Mouse (Mus musculus): Measurements from ENCODE around the gene Gm10722. TPM values are rescaled to one million over a fixed set of nuclear protein-coding genes. Genes with fewer than 3 reads are reported as not detected.
"Not testable (repeated sequence)": the region's sequence is repeated elsewhere in the genome, so short reads cannot be mapped to it uniquely, and the experiment has no call there.

Gene Gm10722
- not detected for total RNA-seq (2022)

DNA sequence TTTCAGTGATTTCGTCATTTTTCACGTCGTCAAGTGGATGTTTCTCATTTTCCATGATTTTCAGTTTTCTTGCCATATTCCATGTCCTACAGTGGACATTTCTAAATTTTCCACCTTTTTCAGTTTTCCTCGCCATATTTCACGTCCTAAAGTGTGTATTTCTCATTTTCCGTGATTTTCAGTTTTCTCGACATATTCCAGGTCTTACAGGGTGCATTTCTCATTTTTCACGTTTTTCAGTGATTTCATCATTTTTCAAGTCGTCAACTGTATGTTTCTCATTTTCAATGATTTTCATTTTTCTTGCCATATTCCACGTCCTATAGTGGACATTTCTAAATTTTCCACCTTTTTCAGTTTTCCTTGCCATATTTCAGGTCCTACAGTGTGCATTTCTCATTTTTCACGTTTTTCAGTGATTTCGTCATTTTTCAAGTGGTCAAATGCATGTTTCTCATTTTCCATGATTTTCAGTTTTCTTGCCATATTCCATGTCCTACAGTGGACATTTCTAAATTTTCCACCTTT, at the start of gene Gm10722:
Gene Gm10722 (plus strand): TSS at position 478 of the 528 bp plus-strand sequence.
- peak; percentile 30 for DNase-seq (ENCODE audit: low spot score)

DNA sequence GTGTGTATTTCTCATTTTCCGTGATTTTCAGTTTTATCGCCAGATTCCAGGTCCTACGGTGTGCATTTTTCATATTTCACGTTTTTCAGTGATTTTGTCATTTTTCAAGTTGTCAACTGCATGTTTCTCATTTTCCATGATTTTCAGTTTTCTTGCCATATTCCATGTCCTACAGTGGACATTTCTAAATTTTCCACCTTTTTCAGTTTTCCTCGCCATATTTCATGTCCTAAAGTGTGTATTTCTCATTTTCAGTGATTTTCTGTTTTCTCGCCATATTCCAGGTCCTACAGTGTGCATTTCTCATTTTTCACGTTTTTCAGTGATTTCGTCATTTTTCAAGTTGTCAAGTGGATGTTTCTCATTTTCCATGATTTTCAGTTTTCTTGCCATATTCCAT, 284 bp downstream of the Gm10722 start:
- peak; percentile 57 for DNase-seq (ENCODE audit: low spot score)

DNA sequence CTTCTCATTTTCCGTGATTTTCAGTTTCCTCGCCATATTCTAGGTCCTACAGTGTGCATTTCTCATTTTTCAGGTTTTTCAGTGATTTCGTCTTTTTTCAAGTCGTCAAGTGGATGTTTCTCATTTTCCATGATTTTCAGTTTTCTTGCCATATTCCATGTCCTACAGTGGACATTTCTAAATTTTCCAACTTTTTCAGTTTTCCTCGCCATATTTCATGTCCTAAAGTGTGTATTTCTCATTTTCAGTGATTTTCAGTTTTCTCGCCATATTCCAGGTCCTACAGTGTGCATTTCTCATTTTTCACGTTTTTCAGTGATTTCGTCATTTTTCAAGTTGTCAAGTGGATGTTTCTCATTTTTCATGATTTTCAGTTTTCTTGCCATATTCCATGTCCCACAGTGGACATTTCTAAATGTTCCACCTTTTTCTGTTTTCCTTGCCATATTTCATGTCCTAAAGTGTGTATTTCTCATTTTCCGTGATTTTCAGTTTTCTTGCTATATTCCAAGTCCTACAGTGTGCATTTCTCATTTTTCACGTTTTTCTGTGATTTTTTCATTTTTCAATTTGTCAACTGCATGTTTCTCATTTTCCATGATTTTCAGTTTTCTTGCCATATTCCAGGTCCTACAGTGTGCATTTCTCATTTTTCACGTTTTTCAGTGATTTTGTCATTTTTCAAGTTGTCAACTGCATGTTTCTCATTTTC, 1.4 kb downstream of the Gm10722 start:
- peak; percentile 100 for DNase-seq (ENCODE audit: low spot score)

DNA sequence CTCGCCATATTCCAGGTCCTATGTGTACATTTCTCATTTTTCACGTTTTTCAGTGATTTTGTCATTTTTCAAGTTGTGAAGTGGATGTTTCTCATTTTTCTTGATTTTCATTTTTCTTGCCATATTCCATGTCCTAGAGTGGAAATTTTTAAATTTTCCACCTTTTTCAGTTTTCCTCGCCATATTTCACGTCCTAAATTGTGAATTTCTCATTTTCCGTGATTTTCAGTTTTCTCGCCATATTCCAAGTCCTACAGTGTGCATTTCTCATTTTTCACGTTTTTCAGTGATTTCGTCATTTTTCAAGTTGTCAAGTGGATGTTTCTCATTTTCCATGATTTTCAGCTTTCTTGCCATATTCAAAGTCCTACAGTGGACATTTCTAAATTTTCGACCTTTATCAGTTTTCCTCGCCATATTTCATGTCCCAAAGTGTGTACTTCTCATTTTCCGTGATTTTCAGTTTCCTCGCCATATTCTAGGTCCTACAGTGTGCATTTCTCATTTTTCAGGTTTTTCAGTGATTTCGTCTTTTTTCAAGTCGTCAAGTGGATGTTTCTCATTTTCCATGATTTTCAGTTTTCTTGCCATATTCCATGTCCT, 2.2 kb downstream of the Gm10722 start, which contains the start of gene Gm11168:
Gene Gm11168 (plus strand): TSS at position 553 of the 603 bp plus-strand sequence.
- DNase-seq (ENCODE audit: low spot score): not testable (repeated sequence)

DNA sequence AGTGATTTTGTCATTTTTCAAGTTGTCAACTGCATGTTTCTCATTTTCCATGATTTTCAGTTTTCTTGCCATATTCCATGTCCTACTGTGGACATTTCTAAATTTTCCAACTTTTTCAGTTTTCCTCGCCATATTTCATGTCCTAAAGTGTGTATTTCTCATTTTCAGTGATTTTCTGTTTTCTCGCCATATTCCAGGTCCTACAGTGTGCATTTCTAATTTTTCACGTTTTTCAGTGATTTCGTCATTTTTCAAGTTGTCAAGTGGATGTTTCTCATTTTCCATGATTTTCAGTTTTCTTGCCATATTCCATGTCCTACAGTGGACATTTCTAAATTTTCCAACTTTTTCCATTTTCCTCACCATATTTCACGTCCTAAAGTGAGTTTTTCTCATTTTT, 5.5 kb downstream of the Gm10722 start:
- DNase-seq (ENCODE audit: low spot score): not testable (repeated sequence)

DNA sequence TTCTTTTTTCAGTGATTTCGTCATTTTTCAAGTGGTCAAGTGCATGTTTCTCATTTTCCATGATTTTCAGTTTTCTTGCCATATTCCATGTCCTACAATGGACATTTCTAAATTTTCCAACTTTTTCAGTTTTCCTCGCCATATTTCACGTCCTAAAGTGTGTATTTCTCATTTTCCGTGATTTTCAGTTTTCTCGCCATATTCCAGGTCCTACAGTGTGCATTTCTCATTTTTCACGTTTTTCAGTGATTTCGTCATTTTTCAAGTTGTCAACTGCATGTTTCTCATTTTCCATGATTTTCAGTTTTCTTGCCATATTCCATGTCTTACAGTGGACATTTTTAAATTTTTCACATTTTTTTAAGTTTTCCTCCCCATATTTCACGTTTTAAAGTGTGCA, 5.9 kb downstream of the Gm10722 start:
- peak; percentile 100 for DNase-seq (ENCODE audit: low spot score)

DNA sequence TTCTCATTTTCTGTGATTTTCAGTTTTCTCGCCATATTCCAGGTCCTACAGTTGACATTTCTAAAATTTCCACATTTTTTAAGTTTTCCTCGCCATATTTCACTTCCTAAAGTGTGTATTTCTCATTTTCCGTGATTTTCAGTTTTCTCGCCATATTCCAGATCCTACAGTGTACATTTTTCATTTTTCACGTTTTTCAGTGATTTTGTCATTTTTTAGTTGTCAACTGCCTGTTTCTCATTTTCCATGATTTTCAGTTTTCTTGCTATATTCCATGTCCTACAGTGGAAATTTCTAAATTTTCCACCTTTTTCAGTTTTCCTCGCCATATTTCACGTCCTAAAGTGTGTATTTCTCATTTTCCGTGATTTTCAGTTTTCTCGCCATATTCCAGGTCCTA, 6.5 kb downstream of the Gm10722 start:
- DNase-seq (ENCODE audit: low spot score): not testable (repeated sequence)

DNA sequence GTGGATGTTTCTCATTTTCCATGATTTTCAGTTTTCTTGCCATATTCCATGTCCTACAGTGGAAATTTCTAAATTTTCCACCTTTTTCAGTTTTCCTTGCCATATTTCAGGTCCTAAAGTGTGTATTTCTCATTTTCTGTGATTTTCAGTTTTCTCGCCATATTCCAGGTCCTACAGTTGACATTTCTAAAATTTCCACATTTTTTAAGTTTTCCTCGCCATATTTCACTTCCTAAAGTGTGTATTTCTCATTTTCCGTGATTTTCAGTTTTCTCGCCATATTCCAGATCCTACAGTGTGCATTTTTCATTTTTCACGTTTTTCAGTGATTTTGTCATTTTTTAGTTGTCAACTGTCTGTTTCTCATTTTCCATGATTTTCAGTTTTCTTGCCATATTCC, 8.6 kb downstream of the Gm10722 start:
- DNase-seq (ENCODE audit: low spot score): not testable (repeated sequence)

DNA sequence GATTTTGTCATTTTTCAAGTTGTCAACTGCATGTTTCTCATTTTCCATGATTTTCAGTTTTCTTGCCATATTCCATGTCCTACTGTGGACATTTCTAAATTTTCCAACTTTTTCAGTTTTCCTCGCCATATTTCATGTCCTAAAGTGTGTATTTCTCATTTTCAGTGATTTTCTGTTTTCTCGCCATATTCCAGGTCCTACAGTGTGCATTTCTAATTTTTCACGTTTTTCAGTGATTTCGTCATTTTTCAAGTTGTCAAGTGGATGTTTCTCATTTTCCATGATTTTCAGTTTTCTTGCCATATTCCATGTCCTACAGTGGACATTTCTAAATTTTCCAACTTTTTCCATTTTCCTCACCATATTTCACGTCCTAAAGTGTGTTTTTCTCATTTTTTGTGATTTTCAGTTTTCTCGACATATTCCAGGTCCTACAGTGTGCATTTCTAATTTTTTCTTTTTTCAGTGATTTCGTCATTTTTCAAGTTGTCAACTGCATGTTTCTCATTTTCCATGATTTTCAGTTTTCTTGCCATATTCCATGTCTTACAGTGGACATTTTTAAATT, 11.4 kb downstream of the Gm10722 start:
- not testable (repeated sequence) for DNase-seq (ENCODE audit: low spot score)

DNA sequence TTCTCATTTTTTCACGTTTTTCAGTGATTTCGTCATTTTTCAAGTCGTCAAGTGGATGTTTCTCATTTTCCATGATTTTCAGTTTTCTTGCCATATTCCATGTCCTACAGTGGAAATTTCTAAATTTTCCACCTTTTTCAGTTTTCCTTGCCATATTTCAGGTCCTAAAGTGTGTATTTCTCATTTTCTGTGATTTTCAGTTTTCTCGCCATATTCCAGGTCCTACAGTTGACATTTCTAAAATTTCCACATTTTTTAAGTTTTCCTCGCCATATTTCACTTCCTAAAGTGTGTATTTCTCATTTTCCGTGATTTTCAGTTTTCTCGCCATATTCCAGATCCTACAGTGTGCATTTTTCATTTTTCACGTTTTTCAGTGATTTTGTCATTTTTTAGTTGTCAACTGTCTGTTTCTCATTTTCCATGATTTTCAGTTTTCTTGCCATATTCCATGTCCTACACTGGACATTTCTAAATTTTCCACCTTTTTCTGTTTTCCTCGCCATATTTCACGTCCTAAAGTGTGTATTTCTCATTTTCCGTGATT, 12.1 kb downstream of the Gm10722 start, which contains the start of gene Gm10721:
Gene Gm10721 (plus strand): TSS at position 408 of the 547 bp plus-strand sequence.
- not testable (repeated sequence) for DNase-seq (ENCODE audit: low spot score)

DNA sequence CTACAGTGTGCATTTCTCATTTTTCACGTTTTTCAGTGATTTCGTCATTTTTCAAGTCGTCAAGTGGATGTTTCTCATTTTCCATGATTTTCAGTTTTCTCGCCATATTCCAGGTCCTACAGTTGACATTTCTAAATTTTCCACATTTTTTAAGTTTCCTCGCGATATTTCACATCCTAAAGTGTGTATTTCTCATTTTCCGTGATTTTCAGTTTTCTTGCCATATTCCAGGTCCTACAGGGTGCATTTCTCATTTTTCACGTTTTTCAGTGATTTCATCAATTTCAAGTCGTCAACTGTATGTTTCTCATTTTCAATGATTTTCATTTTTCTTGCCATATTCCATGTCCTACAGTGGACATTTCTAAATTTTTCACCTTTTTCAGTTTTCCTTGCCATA, 14.6 kb downstream of the Gm10722 start, which contains the start of gene Gm10720:
Gene Gm10720 (plus strand): TSS at position 301 of the 400 bp plus-strand sequence.
- not testable (repeated sequence) for DNase-seq (ENCODE audit: low spot score)

DNA sequence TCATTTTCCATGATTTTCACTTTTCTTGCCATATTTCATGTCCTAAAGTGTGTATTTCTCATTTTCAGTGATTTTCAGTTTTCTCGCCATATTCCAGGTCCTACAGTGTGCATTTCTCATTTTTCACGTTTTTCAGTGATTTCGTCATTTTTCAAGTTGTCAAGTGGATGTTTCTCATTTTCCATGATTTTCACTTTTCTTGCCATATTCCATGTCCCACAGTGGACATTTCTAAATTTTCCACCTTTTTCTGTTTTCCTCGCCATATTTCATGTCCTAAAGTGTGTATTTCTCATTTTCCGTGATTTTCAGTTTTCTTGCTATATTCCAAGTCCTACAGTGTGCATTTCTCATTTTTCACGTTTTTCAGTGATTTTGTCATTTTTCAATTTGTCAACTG, 15.2 kb downstream of the Gm10722 start:
- DNase-seq (ENCODE audit: low spot score): peak; percentile 6

DNA sequence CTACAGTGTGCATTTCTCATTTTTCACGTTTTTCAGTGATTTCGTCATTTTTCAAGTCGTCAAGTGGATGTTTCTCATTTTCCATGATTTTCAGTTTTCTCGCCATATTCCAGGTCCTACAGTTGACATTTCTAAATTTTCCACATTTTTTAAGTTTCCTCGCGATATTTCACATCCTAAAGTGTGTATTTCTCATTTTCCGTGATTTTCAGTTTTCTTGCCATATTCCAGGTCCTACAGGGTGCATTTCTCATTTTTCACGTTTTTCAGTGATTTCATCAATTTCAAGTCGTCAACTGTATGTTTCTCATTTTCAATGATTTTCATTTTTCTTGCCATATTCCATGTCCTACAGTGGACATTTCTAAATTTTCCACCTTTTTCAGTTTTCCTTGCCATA, 16.4 kb downstream of the Gm10722 start, which contains the start of gene Gm10719:
Gene Gm10719 (plus strand): TSS at position 301 of the 400 bp plus-strand sequence.
- not testable (repeated sequence) for DNase-seq (ENCODE audit: low spot score)

DNA sequence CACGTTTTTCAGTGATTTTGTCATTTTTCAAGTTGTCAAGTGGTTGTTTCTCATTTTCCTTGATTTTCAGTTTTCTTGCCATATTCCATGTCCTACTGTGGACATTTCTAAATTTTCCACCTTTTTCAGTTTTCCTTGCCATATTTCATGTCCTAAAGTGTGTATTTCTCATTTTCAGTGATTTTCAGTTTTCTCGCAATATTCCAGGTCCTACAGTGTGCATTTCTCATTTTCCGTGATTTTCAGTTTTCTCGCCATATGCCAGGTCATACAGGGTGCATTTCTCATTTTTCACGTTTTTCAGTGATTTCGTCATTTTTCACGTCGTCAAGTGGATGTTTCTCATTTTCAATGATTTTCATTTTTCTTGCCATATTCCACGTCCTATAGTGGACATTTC, 18.2 kb downstream of the Gm10722 start:
- not testable (repeated sequence) for DNase-seq (ENCODE audit: low spot score)

DNA sequence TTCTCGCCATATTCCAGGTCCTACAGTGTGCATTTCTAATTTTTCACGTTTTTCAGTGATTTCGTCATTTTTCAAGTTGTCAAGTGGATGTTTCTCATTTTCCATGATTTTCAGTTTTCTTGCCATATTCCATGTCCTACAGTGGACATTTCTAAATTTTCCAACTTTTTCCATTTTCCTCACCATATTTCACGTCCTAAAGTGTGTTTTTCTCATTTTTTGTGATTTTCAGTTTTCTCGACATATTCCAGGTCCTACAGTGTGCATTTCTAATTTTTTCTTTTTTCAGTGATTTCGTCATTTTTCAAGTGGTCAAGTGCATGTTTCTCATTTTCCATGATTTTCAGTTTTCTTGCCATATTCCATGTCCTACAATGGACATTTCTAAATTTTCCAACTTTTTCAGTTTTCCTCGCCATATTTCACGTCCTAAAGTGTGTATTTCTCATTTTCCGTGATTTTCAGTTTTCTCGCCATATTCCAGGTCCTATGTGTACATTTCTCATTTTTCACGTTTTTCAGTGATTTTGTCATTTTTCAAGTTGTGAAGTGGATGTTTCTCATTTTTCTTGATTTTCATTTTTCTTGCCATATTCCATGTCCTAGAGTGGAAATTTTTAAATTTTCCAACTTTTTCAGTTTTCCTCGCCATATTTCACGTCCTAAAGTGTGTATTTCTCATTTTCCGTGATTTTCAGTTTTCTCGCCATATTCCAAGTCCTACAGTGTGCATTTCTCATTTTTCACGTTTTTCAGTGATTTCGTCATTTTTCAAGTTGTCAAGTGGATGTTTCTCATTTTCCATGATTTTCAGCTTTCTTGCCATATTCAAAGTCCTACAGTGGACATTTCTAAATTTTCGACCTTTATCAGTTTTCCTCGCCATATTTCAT, 19.4 kb downstream of the Gm10722 start:
- DNase-seq (ENCODE audit: low spot score): peak; percentile 86

DNA sequence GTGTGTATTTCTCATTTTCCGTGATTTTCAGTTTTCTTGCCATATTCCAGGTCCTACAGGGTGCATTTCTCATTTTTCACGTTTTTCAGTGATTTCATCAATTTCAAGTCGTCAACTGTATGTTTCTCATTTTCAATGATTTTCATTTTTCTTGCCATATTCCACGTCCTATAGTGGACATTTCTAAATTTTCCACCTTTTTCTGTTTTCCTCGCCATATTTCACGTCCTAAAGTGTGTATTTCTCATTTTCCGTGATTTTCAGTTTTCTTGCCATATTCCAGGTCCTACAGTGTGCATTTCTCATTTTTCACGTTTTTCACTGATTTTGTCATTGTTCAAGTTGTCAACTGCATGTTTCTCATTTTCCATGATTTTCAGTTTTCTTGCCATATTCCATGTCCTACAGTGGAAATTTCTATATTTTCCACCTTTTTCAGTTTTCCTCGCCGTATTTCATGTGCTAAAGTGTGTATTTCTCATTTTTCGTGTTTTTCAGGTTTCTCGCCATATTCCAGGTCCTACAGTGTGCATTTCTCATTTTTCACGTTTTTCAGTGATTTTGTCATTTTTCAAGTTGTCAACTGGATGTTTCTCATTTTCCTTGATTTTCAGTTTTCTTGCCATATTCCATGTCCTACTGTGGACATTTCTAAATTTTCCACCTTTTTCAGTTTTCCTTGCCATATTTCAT, 21.7 kb downstream of the Gm10722 start:
- peak; percentile 92 for DNase-seq (ENCODE audit: low spot score)

DNA sequence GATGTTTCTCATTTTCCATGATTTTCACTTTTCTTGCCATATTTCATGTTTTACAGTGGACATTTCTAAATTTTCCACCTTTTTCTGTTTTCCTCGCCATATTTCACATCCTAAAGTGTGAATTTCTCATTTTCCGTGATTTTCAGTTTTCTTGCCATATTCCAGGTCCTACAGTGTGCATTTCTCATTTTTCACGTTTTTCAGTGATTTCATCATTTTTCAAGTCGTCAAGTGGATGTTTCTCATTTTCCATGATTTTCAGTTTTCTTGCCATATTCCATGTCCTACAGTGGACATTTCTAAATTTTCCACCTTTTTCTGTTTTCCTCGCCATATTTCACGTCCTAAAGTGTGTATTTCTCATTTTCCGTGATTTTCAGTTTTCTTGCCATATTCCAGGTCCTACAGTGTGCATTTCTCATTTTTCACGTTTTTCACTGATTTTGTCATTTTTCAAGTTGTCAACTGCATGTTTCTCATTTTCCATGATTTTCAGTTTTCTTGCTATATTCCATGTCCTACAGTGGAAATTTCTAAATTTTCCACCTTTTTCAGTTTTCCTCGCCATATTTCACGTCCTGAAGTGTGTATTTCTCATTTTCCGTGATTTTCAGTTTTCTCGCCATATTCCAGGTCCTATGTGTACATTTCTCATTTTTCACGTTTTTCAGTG, 22.7 kb downstream of the Gm10722 start, which contains the start of gene Gm10718:
Gene Gm10718 (plus strand): TSS at position 236 of the 673 bp plus-strand sequence.
- DNase-seq (ENCODE audit: low spot score): peak; percentile 77

DNA sequence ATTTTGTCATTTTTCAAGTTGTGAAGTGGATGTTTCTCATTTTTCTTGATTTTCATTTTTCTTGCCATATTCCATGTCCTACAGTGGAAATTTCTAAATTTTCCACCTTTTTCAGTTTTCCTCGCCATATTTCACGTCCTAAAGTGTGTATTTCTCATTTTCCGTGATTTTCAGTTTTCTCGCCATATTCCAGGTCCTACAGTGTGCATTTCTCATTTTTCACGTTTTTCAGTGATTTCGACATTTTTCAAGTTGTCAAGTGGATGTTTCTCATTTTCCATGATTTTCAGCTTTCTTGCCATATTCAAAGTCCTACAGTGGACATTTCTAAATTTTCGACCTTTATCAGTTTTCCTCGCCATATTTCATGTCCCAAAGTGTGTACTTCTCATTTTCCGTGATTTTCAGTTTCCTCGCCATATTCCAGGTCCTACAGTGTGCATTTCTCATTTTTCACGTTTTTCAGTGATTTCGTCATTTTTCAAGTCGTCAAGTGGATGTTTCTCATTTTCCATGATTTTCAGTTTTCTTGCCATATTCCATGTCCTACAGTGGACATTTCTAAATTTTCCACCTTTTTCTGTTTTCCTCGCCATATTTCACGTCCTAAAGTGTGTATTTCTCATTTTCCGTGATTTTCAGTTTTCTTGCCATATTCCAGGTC, 23.4 kb downstream of the Gm10722 start:
- peak; percentile 100 for DNase-seq (ENCODE audit: low spot score)

DNA sequence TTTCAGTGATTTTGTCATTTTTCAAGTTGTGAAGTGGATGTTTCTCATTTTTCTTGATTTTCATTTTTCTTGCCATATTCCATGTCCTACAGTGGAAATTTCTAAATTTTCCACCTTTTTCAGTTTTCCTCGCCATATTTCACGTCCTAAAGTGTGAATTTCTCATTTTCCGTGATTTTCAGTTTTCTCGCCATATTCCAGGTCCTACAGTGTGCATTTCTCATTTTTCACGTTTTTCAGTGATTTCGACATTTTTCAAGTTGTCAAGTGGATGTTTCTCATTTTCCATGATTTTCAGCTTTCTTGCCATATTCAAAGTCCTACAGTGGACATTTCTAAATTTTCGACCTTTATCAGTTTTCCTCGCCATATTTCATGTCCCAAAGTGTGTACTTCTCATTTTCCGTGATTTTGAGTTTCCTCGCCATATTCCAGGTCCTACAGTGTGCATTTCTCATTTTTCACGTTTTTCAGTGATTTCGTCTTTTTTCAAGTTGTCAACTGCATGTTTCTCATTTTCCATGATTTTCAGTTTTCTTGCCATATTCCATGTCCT, 24.3 kb downstream of the Gm10722 start, which contains the start of gene Gm10717:
Gene Gm10717 (plus strand): TSS at position 506 of the 556 bp plus-strand sequence.
- peak; percentile 73 for DNase-seq (ENCODE audit: low spot score)
